Mouse (Mus musculus): Measurements from ENCODE around the gene Prl3b1. TPM values are rescaled to one million over a fixed set of nuclear protein-coding genes. Genes with fewer than 3 reads are reported as not detected.

Prl3b1 gene
- not detected in 2 replicates for polyA plus RNA-seq (2012; rRNA removed)

DNA sequence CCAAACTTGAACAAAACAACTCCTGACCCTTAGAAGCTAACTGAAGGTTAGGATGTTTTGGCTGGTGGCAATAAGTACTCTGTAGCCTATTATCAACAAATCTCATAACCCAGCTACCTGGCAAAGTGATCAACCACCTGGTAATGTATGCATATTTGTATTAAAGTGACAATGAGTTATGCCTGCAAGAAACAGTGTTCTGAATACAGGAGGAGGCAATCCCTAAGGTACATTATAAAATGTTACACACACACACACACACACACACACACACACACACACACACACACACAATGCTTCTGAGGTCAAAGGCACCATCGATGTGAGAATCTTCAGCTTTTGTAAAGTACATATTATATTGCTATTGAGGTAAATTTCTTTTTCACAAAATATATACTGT is at the start of gene Prl3b1:
Gene Prl3b1 (plus strand): TSS at position 301 of the 400 bp plus-strand sequence.
- no peak within 1 kb of the TSS for H3K27ac ChIP-seq (ENCODE audit: insufficient read depth, low read depth, low read length)
- no peaks in the 10 kb centered on the region for H3K27me3 ChIP-seq (replicated peaks; ENCODE audit: control insufficient read depth, insufficient read depth, low read length)
- DNase-seq, result no peak
- 100% methylated on average over 1 of the region's 1 CpGs for WGBS
- H3K4me3 ChIP-seq (ENCODE audit: insufficient read depth, low read depth, low read length), result no peak within 1 kb of the TSS
- H3K4me1 ChIP-seq (ENCODE audit: control insufficient read depth, insufficient read depth, low read length), result no peaks in the 10 kb centered on the region
- TF ChIP-seq POLR2A (IDR thresholded peaks at IDR 0.05; ENCODE audit: low read depth, low read length) (no peak), CTCF (conservative IDR thresholded peaks at IDR 0.05; ENCODE audit: insufficient read depth, insufficient read length, low read depth, low read length) (no peak)
- no peaks in the 10 kb centered on the region for H3K36me3 ChIP-seq (ENCODE audit: control insufficient read depth, insufficient read depth, low read length)

DNA sequence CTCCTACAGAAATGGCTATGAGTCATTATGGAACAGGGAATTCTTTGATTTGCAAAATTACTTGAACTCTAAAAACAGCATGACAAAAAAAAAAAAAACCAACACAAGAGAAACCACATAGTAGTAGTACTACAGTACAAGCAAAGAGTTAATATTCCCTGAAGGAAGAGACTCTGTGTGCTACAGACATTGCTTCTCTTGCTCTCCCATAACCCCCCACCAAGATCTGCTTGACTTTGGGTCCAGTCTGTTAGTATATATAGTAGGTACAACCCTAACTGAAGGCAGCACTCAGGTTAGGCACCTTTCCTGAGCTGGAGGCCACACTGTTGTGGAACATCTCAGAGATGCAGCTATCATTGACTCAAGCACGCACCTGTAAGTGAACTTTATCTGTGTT is 45.3 kb upstream of the Prl3b1 start, which contains the start of gene Prl3c1:
Gene Prl3c1 (plus strand): TSS at position 301 of the 400 bp plus-strand sequence.
- WGBS, result 87% methylated on average over 1 of the region's 1 CpGs
- no peak within 1 kb of the TSS for H3K27ac ChIP-seq (ENCODE audit: insufficient read depth, low read depth, low read length)
- H3K4me1 ChIP-seq (ENCODE audit: control insufficient read depth, insufficient read depth, low read length), result no peaks in the 10 kb centered on the region
- H3K4me3 ChIP-seq (ENCODE audit: insufficient read depth, low read depth, low read length), result no peak within 1 kb of the TSS
- no peaks in the 10 kb centered on the region for H3K27me3 ChIP-seq (replicated peaks; ENCODE audit: control insufficient read depth, insufficient read depth, low read length)
- TF ChIP-seq POLR2A (IDR thresholded peaks at IDR 0.05; ENCODE audit: low read depth, low read length), result no peak
- TF ChIP-seq CTCF (conservative IDR thresholded peaks at IDR 0.05; ENCODE audit: insufficient read depth, insufficient read length, low read depth, low read length), result no peak
- H3K36me3 ChIP-seq (ENCODE audit: control insufficient read depth, insufficient read depth, low read length), result no peaks in the 10 kb centered on the region
- DNase-seq, result no peak

DNA sequence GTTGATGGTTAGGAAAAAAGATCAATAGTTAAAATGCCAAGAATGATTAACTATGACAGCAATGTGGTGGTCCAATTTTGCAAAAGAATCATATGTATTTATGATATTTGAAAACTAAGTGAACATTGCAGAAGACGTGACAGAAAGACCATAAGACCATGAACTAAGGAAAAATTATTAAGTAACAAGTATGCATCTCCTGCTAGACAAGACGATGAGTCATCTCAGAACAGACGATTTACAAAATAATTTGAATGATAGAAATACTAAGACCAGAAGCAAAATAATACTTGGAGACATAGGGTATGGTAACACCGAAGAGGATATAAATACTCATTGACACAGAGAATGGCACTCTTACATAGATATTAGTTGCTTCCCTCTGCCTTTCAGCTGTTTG is 17.5 kb downstream of the Prl3b1 start, which contains the start of gene Prl3a1:
Gene Prl3a1 (plus strand): TSS at position 301 of the 400 bp plus-strand sequence.
- TF ChIP-seq POLR2A (IDR thresholded peaks at IDR 0.05; ENCODE audit: low read depth, low read length) (no peak), CTCF (conservative IDR thresholded peaks at IDR 0.05; ENCODE audit: insufficient read depth, insufficient read length, low read depth, low read length) (no peak)
- no peaks in the 10 kb centered on the region for H3K4me1 ChIP-seq (ENCODE audit: control insufficient read depth, insufficient read depth, low read length)
- H3K27me3 ChIP-seq (replicated peaks; ENCODE audit: control insufficient read depth, insufficient read depth, low read length), result no peaks in the 10 kb centered on the region
- 88% methylated on average over 4 of the region's 4 CpGs for WGBS
- no peak within 1 kb of the TSS for H3K4me3 ChIP-seq (ENCODE audit: insufficient read depth, low read depth, low read length)
- no peak for DNase-seq
- H3K36me3 ChIP-seq (ENCODE audit: control insufficient read depth, insufficient read depth, low read length), result no peaks in the 10 kb centered on the region
- H3K27ac ChIP-seq (ENCODE audit: insufficient read depth, low read depth, low read length), result no peak within 1 kb of the TSS

Other genes with a start within 250 kb of the Prl3b1 start
- gene Prl, start 184.3 kb upstream of the Prl3b1 start, polyA plus RNA-seq (2012; rRNA removed), result not detected in 2 replicates
- gene Prl3d1, start 147.7 kb upstream of the Prl3b1 start, polyA plus RNA-seq (2012; rRNA removed), result not detected in 2 replicates
- gene Prl3d2, start 120.1 kb upstream of the Prl3b1 start, polyA plus RNA-seq (2012; rRNA removed), result not detected in 2 replicates
- not detected in 2 replicates for gene Prl3d3, start 85.1 kb upstream of the Prl3b1 start, polyA plus RNA-seq (2012; rRNA removed)
- gene Prl3c1, start 45.2 kb upstream of the Prl3b1 start, polyA plus RNA-seq (2012; rRNA removed), result not detected in 2 replicates
- gene Prl3a1, start 17.6 kb downstream of the Prl3b1 start, polyA plus RNA-seq (2012; rRNA removed), result not detected in 2 replicates
- not detected in 2 replicates for gene Prl6a1, start 70.8 kb downstream of the Prl3b1 start, polyA plus RNA-seq (2012; rRNA removed)
- not detected in 2 replicates for gene Prl8a2, start 103.8 kb downstream of the Prl3b1 start, polyA plus RNA-seq (2012; rRNA removed)
- not detected in 2 replicates for gene Prl2b1, start 149.0 kb downstream of the Prl3b1 start, polyA plus RNA-seq (2012; rRNA removed)
- not detected in 2 replicates for gene Prl8a6, start 196.8 kb downstream of the Prl3b1 start, polyA plus RNA-seq (2012; rRNA removed)